Mouse (Mus musculus) bone marrow macrophage, adult 2 months (primary cell): ENCODE data around the gene Hacl1. TPM values are rescaled to one million over a fixed set of nuclear protein-coding genes. Genes with fewer than 3 reads are reported as not detected.

Experiments
- H3K27ac ChIP-seq: 2 replicates; pipeline ENCODE4 v1.5.1; 2012; ENCODE audit warnings: low read depth, low read length; ENCODE audit not compliant: insufficient read depth
- H3K4me1 ChIP-seq: 2 replicates; pipeline ENCODE4 v1.6.1; 2012; ENCODE audit warnings: low read length; ENCODE audit not compliant: control insufficient read depth, insufficient read depth
- H3K4me3 ChIP-seq: 2 replicates; pipeline ENCODE4 v1.5.1; 2012; ENCODE audit warnings: mild to moderate bottlenecking, low read length, moderate library complexity; ENCODE audit not compliant: insufficient read depth
- CTCF ChIP-seq: IDR thresholded peaks from 2 replicates; pipeline ENCODE4 v1.5.1; 2012; ENCODE audit warnings: low read depth, mild to moderate bottlenecking, low read length, moderate library complexity
- POLR2A ChIP-seq: IDR thresholded peaks from 2 replicates; pipeline ENCODE4 v1.6.1; 2012; ENCODE audit warnings: mild to moderate bottlenecking, low read depth, low read length, borderline replicate concordance
- polyA plus RNA-seq: library from polyadenylated mRNA; stranded (reverse); fragments of >200 nt; gene quantifications from 2 replicates; pipeline ENCODE4 v1.2.4, GENCODE M21; 2012; ENCODE audit not compliant: missing spikeins, insufficient read depth, insufficient read length

Hacl1 gene
- polyA plus RNA-seq, 1 experiment = 14.3 TPM

GRCm38 (mm10) chr14:31653101-31653875, 12.2 kb upstream of the Hacl1 start:
- Histone ChIP-seq H3K4me1 (peaks cover 7% of the 10 kb centered on the region), H3K4me3 (no peak overlapping the region), H3K27ac (no peak overlapping the region)
- TF ChIP-seq POLR2A (no peak), CTCF (no peak)

DNA sequence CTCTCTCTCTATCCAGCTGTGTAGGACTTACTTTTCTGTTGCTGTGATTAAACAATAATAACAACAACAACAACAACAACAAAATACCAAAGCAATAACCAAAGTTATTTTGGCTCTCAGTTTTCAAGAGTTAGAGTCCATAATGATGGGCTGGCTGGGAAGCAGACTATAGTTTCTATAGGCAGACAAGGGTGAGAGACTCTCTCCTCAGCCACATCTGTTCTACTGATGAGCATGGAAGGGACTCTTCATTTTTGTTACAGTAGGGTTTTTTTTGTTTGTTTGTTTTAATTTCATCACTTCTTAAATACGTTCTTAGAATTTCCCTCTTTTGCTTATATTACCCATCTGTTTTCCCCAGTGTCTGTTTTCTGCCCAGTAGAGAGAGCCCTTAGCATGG, 11.5 kb upstream of the Hacl1 start:
- TF ChIP-seq CTCF = no peak
- TF ChIP-seq POLR2A = no peak
- H3K4me3 ChIP-seq = no peak overlapping the region
- peaks cover 7% of the 10 kb centered on the region for H3K4me1 ChIP-seq
- no peak overlapping the region for H3K27ac ChIP-seq

DNA sequence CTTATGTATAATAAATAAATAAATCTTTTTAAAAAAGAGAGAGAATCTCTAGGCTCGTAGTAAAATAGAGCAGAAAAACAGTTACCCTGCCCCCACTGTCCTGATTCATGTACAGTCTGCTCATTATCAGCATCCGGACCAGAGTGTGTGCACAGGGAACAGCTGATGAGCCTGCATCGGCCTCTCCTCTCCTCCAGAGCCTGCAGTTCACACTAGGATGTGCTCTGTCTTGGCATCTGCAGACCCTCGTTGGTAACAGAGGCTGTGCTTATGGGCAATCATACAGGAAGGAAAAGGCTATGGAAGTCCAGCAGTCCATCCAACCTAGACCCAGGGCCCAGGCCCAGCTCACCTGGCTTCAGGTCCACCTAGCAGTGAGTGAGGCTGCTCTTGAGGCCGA, 11.0 kb upstream of the Hacl1 start:
- TF ChIP-seq CTCF (no peak), POLR2A (no peak)
- H3K4me1 ChIP-seq = peaks cover 3% of the 10 kb centered on the region
- H3K4me3 ChIP-seq = no peak overlapping the region
- no peak overlapping the region for H3K27ac ChIP-seq

DNA sequence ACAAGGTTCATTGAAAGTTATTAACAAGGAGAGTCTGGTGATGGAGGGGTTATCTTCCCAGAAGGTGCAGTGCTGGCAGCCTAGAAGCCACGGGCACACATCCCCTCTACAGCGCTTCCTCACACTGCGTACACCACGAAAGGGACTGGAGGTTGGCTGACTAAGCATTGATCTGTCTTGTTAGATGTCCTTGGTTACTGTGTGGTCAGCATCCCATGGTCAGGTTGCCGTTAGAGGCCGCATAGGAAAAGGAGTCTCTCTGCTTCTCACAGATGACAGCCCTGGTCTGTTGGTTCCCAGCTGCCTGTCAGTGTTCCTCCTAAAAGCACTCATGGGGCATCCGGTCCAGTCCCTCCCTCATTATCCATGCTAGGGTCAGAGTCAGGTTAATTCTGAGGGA, 10.1 kb upstream of the Hacl1 start:
- H3K27ac ChIP-seq = no peak overlapping the region
- no peaks in the 10 kb centered on the region for H3K4me1 ChIP-seq
- no peak overlapping the region for H3K4me3 ChIP-seq
- TF ChIP-seq CTCF (no peak), POLR2A (no peak)

DNA sequence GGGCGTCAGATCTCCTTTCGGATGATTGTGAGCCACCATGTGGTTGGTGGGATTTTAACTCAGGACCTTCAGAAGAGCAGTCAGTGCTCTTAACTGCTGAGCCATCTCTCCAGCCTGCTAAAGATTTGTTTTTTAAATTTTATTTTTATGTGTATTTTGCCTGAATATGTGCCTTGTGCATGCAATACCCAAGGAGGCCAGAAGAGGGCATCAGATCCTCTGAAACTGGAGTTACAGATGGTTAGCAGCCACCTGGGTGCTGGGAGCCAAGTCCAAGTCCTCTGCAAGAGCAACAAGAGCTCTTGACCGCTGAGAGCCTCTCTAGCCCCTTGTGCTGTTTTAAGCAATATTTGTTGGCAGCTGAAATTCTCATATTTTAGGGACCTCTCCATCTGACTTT, 9.3 kb upstream of the Hacl1 start:
- Histone ChIP-seq H3K4me1 (no peaks in the 10 kb centered on the region), H3K27ac (no peak overlapping the region), H3K4me3 (no peak overlapping the region)
- peak; percentile 36; the same call in 1 of the 2 replicates for TF ChIP-seq CTCF
- no peak for TF ChIP-seq POLR2A

DNA sequence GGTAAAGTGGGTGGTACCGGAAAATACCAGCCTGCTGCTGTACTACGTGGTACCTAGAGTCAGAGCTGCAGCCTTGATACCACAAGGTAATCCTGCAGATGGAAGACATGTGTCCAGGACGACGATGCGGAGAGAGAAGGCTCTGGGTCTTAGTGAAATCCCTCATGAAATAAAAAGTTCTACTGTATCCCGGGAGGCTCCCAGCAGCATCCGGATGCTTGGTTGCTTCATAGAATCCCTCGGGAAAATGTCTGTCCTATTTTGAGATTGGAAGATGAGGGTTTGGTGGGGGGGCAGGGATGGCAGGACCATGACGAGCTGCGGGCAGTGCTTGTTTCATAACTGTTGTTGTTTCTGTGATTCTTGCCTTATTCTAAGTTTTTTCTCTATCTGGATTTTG, 6.9 kb upstream of the Hacl1 start:
- H3K4me3 ChIP-seq = no peak overlapping the region
- no peak for TF ChIP-seq CTCF
- TF ChIP-seq POLR2A = no peak
- no peak overlapping the region for H3K27ac ChIP-seq
- H3K4me1 ChIP-seq = no peaks in the 10 kb centered on the region

DNA sequence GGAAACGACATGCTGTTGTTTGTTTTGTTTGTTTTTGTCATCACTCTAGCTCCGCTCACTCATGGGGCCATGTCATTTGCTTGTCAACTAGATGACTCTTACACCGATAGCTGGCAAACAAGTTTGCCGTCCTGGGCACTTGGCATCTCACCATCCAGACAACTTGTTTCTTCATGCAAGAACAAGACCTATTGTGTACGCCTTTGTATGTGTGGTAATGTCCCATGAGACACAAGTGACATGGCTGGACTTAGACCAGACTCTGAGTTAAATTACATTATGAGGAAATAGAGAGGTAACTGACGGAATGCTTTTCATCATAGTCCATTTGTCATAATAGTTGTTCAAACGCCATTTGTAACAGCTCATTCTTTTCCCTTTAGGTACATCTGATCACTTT, 4.8 kb upstream of the Hacl1 start:
- Histone ChIP-seq H3K4me3 (no peak overlapping the region), H3K27ac (no peak overlapping the region), H3K4me1 (peaks cover 6% of the 10 kb centered on the region)
- TF ChIP-seq POLR2A (no peak), CTCF (no peak)

- Histone ChIP-seq H3K4me3 (no peak overlapping the region), H3K27ac (no peak overlapping the region), H3K4me1 (peaks cover 6% of the 10 kb centered on the region)
- TF ChIP-seq CTCF = no peak
- TF ChIP-seq POLR2A = no peak
Observed at GRCm38 (mm10) chr14:31644931-31645547, 4.0 kb upstream of the Hacl1 start.

DNA sequence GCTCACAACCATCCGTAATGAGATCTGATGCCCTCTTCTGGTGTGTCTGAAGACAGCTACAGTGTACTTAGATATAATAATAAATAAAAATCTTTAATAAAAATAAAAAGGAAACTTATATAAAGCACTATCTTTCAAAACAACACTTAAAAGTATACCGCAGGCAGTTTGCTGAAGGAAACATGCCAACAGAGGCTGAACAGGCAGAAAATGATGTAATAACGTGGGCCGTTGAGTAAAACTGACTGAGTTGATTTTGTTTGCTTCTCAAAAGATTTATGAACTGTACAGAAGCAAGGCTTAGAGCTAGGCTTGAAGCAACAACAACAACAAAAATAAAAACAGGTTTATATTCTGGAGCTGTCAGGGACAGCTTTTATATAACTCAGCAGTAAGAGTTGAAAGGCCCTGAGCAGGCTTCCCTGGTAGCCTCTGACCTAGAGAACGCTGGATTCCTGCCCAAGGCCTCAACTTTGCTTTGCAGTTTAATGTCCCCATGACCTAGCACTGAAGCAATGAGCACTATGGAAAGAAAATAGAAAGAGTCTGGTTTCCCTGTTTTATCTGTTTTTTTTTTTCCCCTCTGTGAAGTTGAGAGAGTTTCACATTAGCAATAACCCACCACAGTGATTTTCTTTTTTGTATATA, 3.2 kb upstream of the Hacl1 start:
- Histone ChIP-seq H3K27ac (no peak overlapping the region), H3K4me3 (no peak overlapping the region), H3K4me1 (peaks cover 6% of the 10 kb centered on the region)
- no peak for TF ChIP-seq CTCF
- no peak for TF ChIP-seq POLR2A
